Mouse (Mus musculus): Measurements from ENCODE around the gene Copz1. TPM values are rescaled to one million over a fixed set of nuclear protein-coding genes. Genes with fewer than 3 reads are reported as not detected.
A peak's percentile ranks its signal among the peaks of the same experiment; 100 is the strongest.

Copz1 gene
- 163 and 172 TPM in 2 replicates for polyA plus RNA-seq (2014; fragmentation: Nextera tagmentation; extraction: Ambion mirVana)

DNA sequence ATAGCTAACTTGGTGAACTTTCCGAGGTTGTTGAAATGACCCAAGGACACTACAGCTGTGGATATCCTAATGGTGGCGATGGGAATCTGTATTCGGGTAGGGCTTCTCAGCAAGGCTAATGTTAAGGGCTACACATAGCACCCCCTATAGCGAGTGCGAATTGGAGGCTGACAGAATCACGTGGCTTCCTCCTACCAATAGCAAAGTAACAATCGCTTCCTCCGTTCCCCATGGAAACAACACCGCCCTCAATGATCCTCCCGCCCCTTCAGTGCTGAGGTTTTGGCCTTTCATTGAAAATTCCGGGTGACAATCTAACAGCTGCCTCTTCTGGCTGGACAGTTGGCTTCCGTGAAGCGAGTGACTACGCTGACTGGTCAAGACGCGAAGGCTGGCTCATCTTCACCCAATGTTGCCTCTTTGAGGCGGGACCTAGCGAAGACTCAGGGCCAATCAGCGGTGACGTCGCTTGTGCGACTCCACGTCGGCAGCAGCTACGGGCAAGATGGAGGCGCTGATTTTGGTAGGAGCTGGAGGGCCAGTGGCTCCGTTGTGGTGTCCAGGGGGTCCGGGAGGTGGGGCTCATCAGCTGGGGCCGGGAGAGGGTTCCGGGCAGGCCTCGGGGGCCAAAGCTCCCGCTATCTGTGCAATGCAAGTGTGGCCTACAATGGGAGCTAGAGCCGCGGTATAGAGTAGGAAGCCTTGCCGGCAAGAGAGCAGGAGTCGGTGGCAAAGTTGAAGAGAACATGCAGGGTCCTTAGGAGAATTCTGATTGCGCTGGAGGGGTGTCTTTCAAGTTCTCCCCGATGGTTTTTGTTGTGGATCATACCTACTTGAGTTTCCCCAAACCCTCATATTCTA, at the start of gene Copz1:
Gene Copz1, plus strand, starts transcription at position 296 of the 861 bp plus-strand sequence.
- H3K36me3 ChIP-seq (ENCODE audit: control insufficient read depth, insufficient read depth, low read length): 0 out of 2 replicates have a peak, but pooled peaks cover 6% of the 10 kb centered on the region
- no peaks in the 10 kb centered on the region for H3K27me3 ChIP-seq (ENCODE audit: control insufficient read depth, insufficient read depth, low read length)
- no peaks in the 10 kb centered on the region for H3K9me3 ChIP-seq (ENCODE audit: control insufficient read depth, low read length)
- H3K27ac ChIP-seq (replicated peaks in 1 of 2; ENCODE audit: control insufficient read depth in 1 of 2, insufficient read depth in 1 of 2, low read depth in 2 of 2, low read length in 2 of 2): peak within 1 kb of the TSS; percentile 3 to 68; a peak in 3 of 4 replicates
- peak within 1 kb of the TSS; percentile 86 for H3K9ac ChIP-seq (ENCODE audit: low read length)
- H3K4me2 ChIP-seq (ENCODE audit: low read length): peak within 1 kb of the TSS; percentile 77
- peak; percentile 97 for ATAC-seq (ENCODE audit: insufficient number of reproducible peaks, insufficient read depth, low FRiP score, low read depth)
- H3K4me1 ChIP-seq (ENCODE audit: control insufficient read depth in 2 of 2, insufficient read depth in 2 of 2, low read length in 2 of 2): peaks cover 0 to 15% of the 10 kb centered on the region in 2 experiments; a peak in 3 of 4 replicates
- WGBS: under 1% methylated on average over 38 of the region's 38 CpGs
- peak within 1 kb of the TSS; percentile 79 to 87 for H3K4me3 ChIP-seq (ENCODE audit: control insufficient read depth in 1 of 2, insufficient read depth in 1 of 2, low read depth in 1 of 2, low read length in 2 of 2)

GRCm38 (mm10) chr15:103224161-103224560, 48.4 kb upstream of the Copz1 start:
- 80% methylated on average over 2 of the region's 2 CpGs for WGBS
- no peak overlapping the region for H3K4me3 ChIP-seq (ENCODE audit: control insufficient read depth in 1 of 2, insufficient read depth in 1 of 2, low read depth in 1 of 2, low read length in 2 of 2)
- H3K36me3 ChIP-seq (ENCODE audit: control insufficient read depth, insufficient read depth, low read length): no peaks in the 10 kb centered on the region
- H3K27me3 ChIP-seq (ENCODE audit: control insufficient read depth, insufficient read depth, low read length): no peaks in the 10 kb centered on the region
- no peak overlapping the region for H3K9ac ChIP-seq (ENCODE audit: low read length)
- H3K4me2 ChIP-seq (ENCODE audit: low read length): no peak overlapping the region
- peaks cover 0 to 34% of the 10 kb centered on the region in 2 experiments; a peak in 3 of 4 replicates for H3K4me1 ChIP-seq (ENCODE audit: control insufficient read depth in 2 of 2, insufficient read depth in 2 of 2, low read length in 2 of 2)
- no peaks in the 10 kb centered on the region for H3K9me3 ChIP-seq (ENCODE audit: control insufficient read depth, low read length)
- no peak for ATAC-seq (ENCODE audit: insufficient number of reproducible peaks, insufficient read depth, low FRiP score, low read depth)
- H3K27ac ChIP-seq (replicated peaks in 1 of 2; ENCODE audit: control insufficient read depth in 1 of 2, insufficient read depth in 1 of 2, low read depth in 2 of 2, low read length in 2 of 2): no peak overlapping the region

DNA sequence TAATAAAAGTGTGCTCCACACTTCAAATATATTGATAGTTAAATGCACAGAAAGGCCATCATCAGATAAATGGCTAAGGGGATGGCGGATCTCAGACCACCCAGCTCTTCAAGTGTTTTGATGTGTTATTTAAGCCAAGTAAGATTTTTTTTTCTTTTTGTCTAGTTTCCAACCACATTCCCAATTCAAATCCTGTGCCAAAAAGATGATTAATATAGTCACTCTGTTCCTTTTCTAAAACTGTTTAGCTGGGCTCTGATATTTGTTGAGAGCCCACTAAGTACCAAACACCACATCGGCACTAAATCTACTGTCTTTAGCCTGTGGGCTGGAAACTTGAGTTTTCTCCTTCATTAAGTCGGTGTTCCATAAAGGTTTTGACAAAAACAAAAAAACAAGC, 45.5 kb upstream of the Copz1 start:
- no peak overlapping the region for H3K27ac ChIP-seq (replicated peaks in 1 of 2; ENCODE audit: control insufficient read depth in 1 of 2, insufficient read depth in 1 of 2, low read depth in 2 of 2, low read length in 2 of 2)
- H3K36me3 ChIP-seq (ENCODE audit: control insufficient read depth, insufficient read depth, low read length): no peaks in the 10 kb centered on the region
- no peak overlapping the region for H3K4me3 ChIP-seq (ENCODE audit: control insufficient read depth in 1 of 2, insufficient read depth in 1 of 2, low read depth in 1 of 2, low read length in 2 of 2)
- peaks cover 0 to 25% of the 10 kb centered on the region in 2 experiments; a peak in 2 of 4 replicates for H3K4me1 ChIP-seq (ENCODE audit: control insufficient read depth in 2 of 2, insufficient read depth in 2 of 2, low read length in 2 of 2)
- H3K27me3 ChIP-seq (ENCODE audit: control insufficient read depth, insufficient read depth, low read length): no peaks in the 10 kb centered on the region
- H3K4me2 ChIP-seq (ENCODE audit: low read length): no peak overlapping the region
- no peak for ATAC-seq (ENCODE audit: insufficient number of reproducible peaks, insufficient read depth, low FRiP score, low read depth)
- H3K9ac ChIP-seq (ENCODE audit: low read length): no peak overlapping the region
- no peaks in the 10 kb centered on the region for H3K9me3 ChIP-seq (ENCODE audit: control insufficient read depth, low read length)
- 92% methylated on average over 3 of the region's 3 CpGs for WGBS

GRCm38 (mm10) chr15:103227572-103227971, 44.9 kb upstream of the Copz1 start:
- no peaks in the 10 kb centered on the region for H3K27me3 ChIP-seq (ENCODE audit: control insufficient read depth, insufficient read depth, low read length)
- peaks cover 0 to 25% of the 10 kb centered on the region in 2 experiments; a peak in 2 of 4 replicates for H3K4me1 ChIP-seq (ENCODE audit: control insufficient read depth in 2 of 2, insufficient read depth in 2 of 2, low read length in 2 of 2)
- no peaks in the 10 kb centered on the region for H3K36me3 ChIP-seq (ENCODE audit: control insufficient read depth, insufficient read depth, low read length)
- no peak overlapping the region for H3K4me3 ChIP-seq (ENCODE audit: control insufficient read depth in 1 of 2, insufficient read depth in 1 of 2, low read depth in 1 of 2, low read length in 2 of 2)
- WGBS: 57% methylated on average over 2 of the region's 2 CpGs
- no peak overlapping the region for H3K9ac ChIP-seq (ENCODE audit: low read length)
- 0 out of 4 replicates have a peak overlapping the region, but pooled peaks of 1 of the 2 experiments have one; percentile 24 for H3K27ac ChIP-seq (replicated peaks in 1 of 2; ENCODE audit: control insufficient read depth in 1 of 2, insufficient read depth in 1 of 2, low read depth in 2 of 2, low read length in 2 of 2)
- no peak for ATAC-seq (ENCODE audit: insufficient number of reproducible peaks, insufficient read depth, low FRiP score, low read depth)
- no peaks in the 10 kb centered on the region for H3K9me3 ChIP-seq (ENCODE audit: control insufficient read depth, low read length)
- H3K4me2 ChIP-seq (ENCODE audit: low read length): no peak overlapping the region

- no peak overlapping the region; the same call in 1 of the 2 replicates for H3K9ac ChIP-seq (ENCODE audit: low read length)
- H3K4me3 ChIP-seq (ENCODE audit: control insufficient read depth in 1 of 2, insufficient read depth in 1 of 2, low read depth in 1 of 2, low read length in 2 of 2): no peak overlapping the region
- H3K9me3 ChIP-seq (ENCODE audit: control insufficient read depth, low read length): no peaks in the 10 kb centered on the region
- no peaks in the 10 kb centered on the region for H3K27me3 ChIP-seq (ENCODE audit: control insufficient read depth, insufficient read depth, low read length)
- WGBS: 32% methylated on average over 2 of the region's 2 CpGs
- no peak overlapping the region for H3K4me2 ChIP-seq (ENCODE audit: low read length)
- H3K4me1 ChIP-seq (ENCODE audit: control insufficient read depth in 2 of 2, insufficient read depth in 2 of 2, low read length in 2 of 2): peaks cover 0 to 29% of the 10 kb centered on the region in 2 experiments; a peak in 2 of 4 replicates
- H3K27ac ChIP-seq (replicated peaks in 1 of 2; ENCODE audit: control insufficient read depth in 1 of 2, insufficient read depth in 1 of 2, low read depth in 2 of 2, low read length in 2 of 2): peak overlapping the region; percentile 59 to 74; a peak in 2 of 4 replicates
- H3K36me3 ChIP-seq (ENCODE audit: control insufficient read depth, insufficient read depth, low read length): no peaks in the 10 kb centered on the region
- ATAC-seq (ENCODE audit: insufficient number of reproducible peaks, insufficient read depth, low FRiP score, low read depth): no peak
These were observed 43.6 kb upstream of the Copz1 start for GRCm38 (mm10) chr15:103228904-103229303.

- Histone ChIP-seq H3K9me3 (ENCODE audit: control insufficient read depth, low read length) (no peaks in the 10 kb centered on the region), H3K4me2 (ENCODE audit: low read length) (no peak overlapping the region), H3K9ac (ENCODE audit: low read length) (no peak overlapping the region), H3K4me1 (ENCODE audit: control insufficient read depth in 2 of 2, insufficient read depth in 2 of 2, low read length in 2 of 2) (peaks cover 0 to 30% of the 10 kb centered on the region in 2 experiments; a peak in 2 of 4 replicates), H3K27ac (replicated peaks in 1 of 2; ENCODE audit: control insufficient read depth in 1 of 2, insufficient read depth in 1 of 2, low read depth in 2 of 2, low read length in 2 of 2) (no peak overlapping the region), H3K4me3 (ENCODE audit: control insufficient read depth in 1 of 2, insufficient read depth in 1 of 2, low read depth in 1 of 2, low read length in 2 of 2) (no peak overlapping the region), H3K27me3 (ENCODE audit: control insufficient read depth, insufficient read depth, low read length) (no peaks in the 10 kb centered on the region), H3K36me3 (ENCODE audit: control insufficient read depth, insufficient read depth, low read length) (0 out of 2 replicates have a peak, but pooled peaks cover 9% of the 10 kb centered on the region)
- WGBS: 62% methylated on average over 2 of the region's 2 CpGs
- no peak for ATAC-seq (ENCODE audit: insufficient number of reproducible peaks, insufficient read depth, low FRiP score, low read depth)
These were observed 39.4 kb upstream of the Copz1 start for GRCm38 (mm10) chr15:103233119-103233518.

DNA sequence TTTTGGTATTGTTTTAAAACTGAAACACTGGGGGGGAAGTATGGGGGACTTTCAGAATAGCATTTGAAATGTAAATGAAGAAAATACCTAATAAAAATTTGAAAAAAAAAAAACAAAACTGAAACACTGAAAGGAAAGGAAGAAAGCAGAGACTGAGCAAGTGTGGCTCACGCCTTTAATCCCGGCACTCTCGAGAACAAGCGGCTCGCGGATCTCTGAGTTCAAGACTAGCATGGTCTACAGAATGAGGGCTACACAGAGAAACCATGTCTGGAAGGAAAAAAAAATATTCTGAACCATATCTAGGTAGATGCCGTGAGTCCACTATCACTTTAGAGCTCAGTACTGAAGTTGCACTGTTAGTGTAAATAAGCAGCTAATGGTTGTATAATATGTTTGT, 35.2 kb upstream of the Copz1 start:
- peak overlapping the region; percentile 6; the same call in 1 of the 2 replicates for H3K4me2 ChIP-seq (ENCODE audit: low read length)
- no peak overlapping the region for H3K9ac ChIP-seq (ENCODE audit: low read length)
- H3K27me3 ChIP-seq (ENCODE audit: control insufficient read depth, insufficient read depth, low read length): no peaks in the 10 kb centered on the region
- no peak overlapping the region for H3K4me3 ChIP-seq (ENCODE audit: control insufficient read depth in 1 of 2, insufficient read depth in 1 of 2, low read depth in 1 of 2, low read length in 2 of 2)
- no peak for ATAC-seq (ENCODE audit: insufficient number of reproducible peaks, insufficient read depth, low FRiP score, low read depth)
- H3K4me1 ChIP-seq (ENCODE audit: control insufficient read depth in 2 of 2, insufficient read depth in 2 of 2, low read length in 2 of 2): peaks cover 2 to 23% of the 10 kb centered on the region in 2 experiments; a peak in 3 of 4 replicates
- peaks cover 24% of the 10 kb centered on the region for H3K36me3 ChIP-seq (ENCODE audit: control insufficient read depth, insufficient read depth, low read length)
- H3K27ac ChIP-seq (replicated peaks in 1 of 2; ENCODE audit: control insufficient read depth in 1 of 2, insufficient read depth in 1 of 2, low read depth in 2 of 2, low read length in 2 of 2): no peak overlapping the region
- H3K9me3 ChIP-seq (ENCODE audit: control insufficient read depth, low read length): no peaks in the 10 kb centered on the region
- WGBS: 85% methylated on average over 7 of the region's 7 CpGs
